Mouse (Mus musculus): ENCODE measurements around the gene H3f3b.

H3f3b gene

GRCm38 (mm10) chr11:116027756-116028155 is at the start of gene H3f3b:
TSS of gene H3f3b (minus strand) at chr11:116027962.
- peak; percentile 43 for DNase-seq

- DNase-seq, result no peak
These were observed 49.1 kb upstream of the H3f3b start for GRCm38 (mm10) chr11:116076836-116077235.

- no peak for DNase-seq
These were observed 48.4 kb upstream of the H3f3b start for GRCm38 (mm10) chr11:116076266-116076540.

- no peak for DNase-seq
These were observed 47.9 kb upstream of the H3f3b start for GRCm38 (mm10) chr11:116075539-116076265.

- no peak for DNase-seq
These were observed 46.8 kb upstream of the H3f3b start for GRCm38 (mm10) chr11:116074436-116074991.

GRCm38 (mm10) chr11:116072608-116073007 is 44.8 kb upstream of the H3f3b start:
- peak; percentile 52 for DNase-seq

GRCm38 (mm10) chr11:116071510-116071909 is 43.7 kb upstream of the H3f3b start:
- DNase-seq, result peak; percentile 51

- DNase-seq, result no peak
These were observed 37.6 kb upstream of the H3f3b start for GRCm38 (mm10) chr11:116065345-116065744.

GRCm38 (mm10) chr11:116064187-116064867 is 36.6 kb upstream of the H3f3b start:
- DNase-seq, result no peak

- DNase-seq, result no peak
These were observed 35.8 kb upstream of the H3f3b start for GRCm38 (mm10) chr11:116063562-116063961.

- DNase-seq, result no peak
These were observed 34.8 kb upstream of the H3f3b start for GRCm38 (mm10) chr11:116062521-116062920.

- DNase-seq, result no peak
These were observed 34.1 kb upstream of the H3f3b start for GRCm38 (mm10) chr11:116061641-116062415.

- peak; percentile 74 for DNase-seq
These were observed 32.8 kb upstream of the H3f3b start for GRCm38 (mm10) chr11:116060596-116060995.

- DNase-seq, result no peak
These were observed 31.9 kb upstream of the H3f3b start for GRCm38 (mm10) chr11:116059691-116060025.

- DNase-seq, result no peak
These were observed 31.3 kb upstream of the H3f3b start for GRCm38 (mm10) chr11:116058868-116059690.

GRCm38 (mm10) chr11:116058022-116058614 is 30.4 kb upstream of the H3f3b start:
- no peak for DNase-seq

- no peak for DNase-seq
These were observed 29.6 kb upstream of the H3f3b start for GRCm38 (mm10) chr11:116057237-116057881.

- DNase-seq, result no peak
These were observed 28.1 kb upstream of the H3f3b start for GRCm38 (mm10) chr11:116055873-116056272.

GRCm38 (mm10) chr11:116053510-116054229 is 25.9 kb upstream of the H3f3b start:
- peak; percentile 68 for DNase-seq

- peak; percentile 54 for DNase-seq
These were observed 22.4 kb upstream of the H3f3b start for GRCm38 (mm10) chr11:116050196-116050595.

- no peak for DNase-seq
These were observed 21.8 kb upstream of the H3f3b start for GRCm38 (mm10) chr11:116049610-116050009.
